ENCODE assay signal across 15 mouse cellular contexts in genomic region chr7:132238921-132239320, GRCm38 (mm10).
"Had no signal": no experiment of that assay in that cellular context is flagged by ENCODE, and none has a peak within 500 bp of the region (broad histone marks: within the 10 kb centered on the region; RNA-seq: fewer than 3 reads in every experiment).

No protein-coding gene starts in this region.

- H3K9me3 ChIP-seq: liver, embryonic 15.5 days; lung, embryonic 15.5 days; megakaryocyte, embryonic 14.5 days; midbrain, embryonic 13.5 days; midbrain, embryonic 15.5 days; neural tube, embryonic 12.5 days; stomach, embryonic 15.5 days had no signal

- DNase-seq: liver, postnatal 0 days; lung, postnatal 14 days; right cerebral cortex, postnatal 14 days; thymus, adult 2 months; thymus, postnatal 25 days; thymus, postnatal 4 days had no signal

- H3K27ac ChIP-seq: liver, embryonic 15.5 days; lung, embryonic 15.5 days; macrophage; midbrain, embryonic 13.5 days; midbrain, embryonic 15.5 days; neural tube, embryonic 12.5 days; stomach, embryonic 15.5 days had no signal

- ATAC-seq: liver, postnatal 0 days; midbrain, embryonic 13.5 days; midbrain, embryonic 15.5 days had no signal

- H3K4me3 ChIP-seq: liver, embryonic 15.5 days; lung, embryonic 15.5 days; megakaryocyte, embryonic 14.5 days; midbrain, embryonic 13.5 days; midbrain, embryonic 15.5 days; neural tube, embryonic 12.5 days; stomach, embryonic 15.5 days had no signal

- H3K4me2 ChIP-seq: liver, embryonic 15.5 days; lung, embryonic 15.5 days; midbrain, embryonic 11.5 days; midbrain, embryonic 13.5 days; midbrain, embryonic 15.5 days; neural tube, embryonic 12.5 days; stomach, embryonic 15.5 days had no signal

- H3K27me3 ChIP-seq: liver, embryonic 15.5 days; lung, embryonic 15.5 days; midbrain, embryonic 13.5 days; midbrain, embryonic 15.5 days; neural tube, embryonic 12.5 days; stomach, embryonic 15.5 days had no signal

- H3K9ac ChIP-seq: liver, embryonic 15.5 days; liver, postnatal 0 days; lung, embryonic 15.5 days; midbrain, embryonic 13.5 days; midbrain, embryonic 15.5 days; neural tube, embryonic 12.5 days; stomach, embryonic 15.5 days had no signal

- H3K4me1 ChIP-seq: midbrain, embryonic 15.5 days; neural tube, embryonic 12.5 days had no signal
